Mouse (Mus musculus): ENCODE results near the gene Ltbp2. TPM values are rescaled to one million over a fixed set of nuclear protein-coding genes. Genes with fewer than 3 reads are reported as not detected.

Gene Ltbp2
- polyA plus RNA-seq, 1 experiment: 0.23 TPM

DNA sequence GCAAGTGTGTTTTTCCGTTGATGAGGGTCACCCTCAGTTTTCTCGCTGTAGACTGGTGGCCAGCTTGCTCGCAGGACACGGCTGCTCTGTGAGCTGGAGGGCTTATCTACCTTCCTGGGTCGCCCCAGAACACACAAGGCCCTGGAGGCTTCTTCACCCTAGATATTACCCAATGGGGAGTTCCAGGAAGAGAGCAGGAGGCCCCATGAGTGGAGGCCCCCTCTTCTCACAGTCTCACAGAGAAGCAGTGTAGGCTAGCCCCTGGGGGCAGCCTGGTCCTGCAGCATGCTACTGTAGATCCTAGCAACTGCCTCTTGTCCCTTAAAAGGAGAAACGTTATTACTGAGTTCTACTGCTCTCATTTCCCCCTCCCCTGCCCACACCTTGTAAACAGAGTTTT, 28.4 kb downstream of the Ltbp2 start:
- TF ChIP-seq GATA1 (IDR thresholded peaks at IDR 0.05; ENCODE audit: low read length) (no peak), TAL1 (IDR thresholded peaks at IDR 0.05; ENCODE audit: low read length) (no peak)
- Histone ChIP-seq H3K27me3 (ENCODE audit: control insufficient read depth) (peaks cover 61% of the 10 kb centered on the region), H3K36me3 (ENCODE audit: control insufficient read depth) (no peaks in the 10 kb centered on the region), H3K4me1 (ENCODE audit: control insufficient read depth) (peaks cover 57% of the 10 kb centered on the region), H3K9me3 (ENCODE audit: control insufficient read depth, low read length) (no peaks in the 10 kb centered on the region), H3K4me3 (replicated peaks) (no peak overlapping the region)

DNA sequence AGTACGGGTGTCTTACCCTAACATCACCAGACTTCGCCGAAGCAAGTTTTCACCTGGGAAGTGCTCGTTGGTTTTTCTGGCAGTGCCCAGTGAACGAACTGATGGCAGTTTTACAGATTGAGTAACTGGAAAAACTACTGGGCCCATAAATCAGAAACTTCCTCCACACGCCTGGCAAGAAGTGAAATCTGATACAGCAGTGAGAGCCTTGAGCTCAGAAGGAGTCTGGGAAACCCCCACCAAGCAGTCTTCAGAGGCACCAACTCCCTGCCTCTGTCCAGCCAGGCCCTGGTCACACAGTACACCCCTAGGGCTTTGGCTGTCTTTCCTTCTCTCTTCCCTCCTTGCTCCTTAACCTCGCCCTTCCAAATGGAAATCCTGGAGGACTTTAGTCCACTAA, 28.9 kb downstream of the Ltbp2 start:
- no peaks in the 10 kb centered on the region for H3K36me3 ChIP-seq (ENCODE audit: control insufficient read depth)
- TF ChIP-seq TAL1 (IDR thresholded peaks at IDR 0.05; ENCODE audit: low read length) (no peak), GATA1 (IDR thresholded peaks at IDR 0.05; ENCODE audit: low read length) (no peak)
- peaks cover 53% of the 10 kb centered on the region for H3K4me1 ChIP-seq (ENCODE audit: control insufficient read depth)
- H3K4me3 ChIP-seq (replicated peaks): no peak overlapping the region
- H3K9me3 ChIP-seq (ENCODE audit: control insufficient read depth, low read length): no peaks in the 10 kb centered on the region
- peaks cover 61% of the 10 kb centered on the region for H3K27me3 ChIP-seq (ENCODE audit: control insufficient read depth)

DNA sequence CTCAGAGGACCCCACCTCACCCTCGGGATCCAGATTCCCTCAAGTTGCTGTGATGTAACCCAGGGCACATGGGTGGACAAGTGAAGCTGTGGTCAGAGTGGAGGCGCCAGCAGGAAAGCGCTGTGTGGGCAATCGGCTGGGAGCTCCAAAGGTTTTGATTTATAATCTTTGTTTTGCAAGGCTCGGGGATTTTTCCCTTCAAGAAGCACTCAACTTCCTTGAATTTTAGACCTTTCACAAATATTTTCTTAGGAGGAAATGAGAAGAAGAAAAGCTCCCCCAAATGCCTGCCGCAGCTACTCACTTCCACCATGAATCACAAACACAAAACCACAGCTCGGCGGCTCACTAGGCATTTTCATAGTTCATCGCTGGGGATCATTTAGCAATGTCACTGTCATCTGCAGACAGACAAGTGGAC, 29.7 kb downstream of the Ltbp2 start:
- H3K36me3 ChIP-seq (ENCODE audit: control insufficient read depth): no peaks in the 10 kb centered on the region
- TF ChIP-seq TAL1 (IDR thresholded peaks at IDR 0.05; ENCODE audit: low read length) (no peak), GATA1 (IDR thresholded peaks at IDR 0.05; ENCODE audit: low read length) (no peak)
- H3K9me3 ChIP-seq (ENCODE audit: control insufficient read depth, low read length): no peaks in the 10 kb centered on the region
- no peak overlapping the region for H3K4me3 ChIP-seq (replicated peaks)
- H3K4me1 ChIP-seq (ENCODE audit: control insufficient read depth): peaks cover 44% of the 10 kb centered on the region
- peaks cover 61% of the 10 kb centered on the region for H3K27me3 ChIP-seq (ENCODE audit: control insufficient read depth)

DNA sequence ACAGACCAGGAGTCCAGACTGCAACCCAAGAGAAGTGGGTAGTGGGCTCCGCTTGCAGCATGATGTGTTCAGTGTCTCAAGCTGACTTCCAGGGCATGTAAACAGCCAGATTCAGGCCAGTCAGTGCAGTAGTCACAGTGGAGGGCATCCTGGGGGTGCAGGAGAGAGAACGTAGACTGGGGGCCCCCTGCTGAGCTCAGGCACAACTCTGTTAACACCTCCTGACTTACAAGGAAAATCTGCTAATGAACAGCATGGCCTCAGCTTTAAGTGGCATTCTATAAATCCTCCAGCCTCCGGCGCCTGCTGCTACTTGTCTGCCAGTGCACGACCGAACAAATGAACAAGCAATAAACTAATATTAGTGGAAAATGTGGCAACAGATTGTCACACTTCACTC, 33.6 kb downstream of the Ltbp2 start:
- H3K27me3 ChIP-seq (ENCODE audit: control insufficient read depth): peaks cover 42% of the 10 kb centered on the region
- H3K9me3 ChIP-seq (ENCODE audit: control insufficient read depth, low read length): no peaks in the 10 kb centered on the region
- H3K4me3 ChIP-seq (replicated peaks): no peak overlapping the region
- TF ChIP-seq GATA1 (IDR thresholded peaks at IDR 0.05; ENCODE audit: low read length) (no peak), TAL1 (IDR thresholded peaks at IDR 0.05; ENCODE audit: low read length) (no peak)
- H3K36me3 ChIP-seq (ENCODE audit: control insufficient read depth): no peaks in the 10 kb centered on the region
- peaks cover 23% of the 10 kb centered on the region for H3K4me1 ChIP-seq (ENCODE audit: control insufficient read depth)

DNA sequence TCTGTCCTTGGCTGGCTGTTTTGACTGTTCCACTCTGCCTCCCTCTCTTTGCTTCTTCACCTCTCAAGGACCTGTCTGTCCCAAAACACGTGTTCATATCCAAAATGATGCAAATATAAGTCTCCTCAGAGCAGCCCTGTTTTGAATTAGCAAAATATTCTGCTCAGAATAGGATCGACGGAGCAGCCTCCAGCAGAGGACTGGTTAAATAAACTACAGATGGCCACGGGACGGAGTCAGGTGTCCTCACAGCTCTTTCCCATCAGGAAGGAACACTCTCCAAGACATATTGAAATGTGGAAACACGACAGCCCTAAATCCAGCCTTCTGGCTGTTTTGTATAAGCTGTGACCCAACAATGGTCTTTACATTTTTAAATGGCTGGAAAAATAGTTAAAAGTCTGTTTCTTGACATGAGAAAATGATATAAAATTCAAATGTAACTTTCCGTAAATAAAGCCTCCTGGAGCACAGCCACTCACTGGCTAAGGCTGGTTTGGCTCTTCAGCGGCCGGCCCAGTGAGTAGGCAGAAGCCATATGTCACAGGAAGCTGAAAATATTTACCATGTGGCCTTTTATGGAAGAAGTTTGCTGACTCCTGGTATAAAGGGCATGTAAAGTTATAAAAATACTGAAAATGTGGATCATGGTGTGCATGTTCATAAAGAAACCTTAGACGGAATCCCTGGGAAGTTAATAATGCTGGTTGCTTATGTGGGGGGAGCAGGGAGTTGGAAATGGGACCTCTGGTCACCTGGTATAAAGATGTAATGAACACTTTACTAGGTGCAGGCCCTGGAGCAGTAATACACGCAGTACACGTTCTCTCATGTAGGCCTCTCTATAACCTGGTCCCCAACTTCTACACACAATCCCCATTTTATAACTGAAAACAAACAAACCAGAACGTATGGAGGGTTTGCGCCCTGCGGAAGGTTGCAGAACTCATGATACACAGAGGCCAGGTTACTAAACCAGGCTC, 34.9 kb downstream of the Ltbp2 start:
- H3K9me3 ChIP-seq (ENCODE audit: control insufficient read depth, low read length): no peaks in the 10 kb centered on the region
- H3K36me3 ChIP-seq (ENCODE audit: control insufficient read depth): no peaks in the 10 kb centered on the region
- peaks cover 29% of the 10 kb centered on the region for H3K27me3 ChIP-seq (ENCODE audit: control insufficient read depth)
- peaks cover 14% of the 10 kb centered on the region for H3K4me1 ChIP-seq (ENCODE audit: control insufficient read depth)
- H3K4me3 ChIP-seq (replicated peaks): no peak overlapping the region
- TF ChIP-seq TAL1 (IDR thresholded peaks at IDR 0.05; ENCODE audit: low read length): no peak
- TF ChIP-seq GATA1 (IDR thresholded peaks at IDR 0.05; ENCODE audit: low read length): no peak

DNA sequence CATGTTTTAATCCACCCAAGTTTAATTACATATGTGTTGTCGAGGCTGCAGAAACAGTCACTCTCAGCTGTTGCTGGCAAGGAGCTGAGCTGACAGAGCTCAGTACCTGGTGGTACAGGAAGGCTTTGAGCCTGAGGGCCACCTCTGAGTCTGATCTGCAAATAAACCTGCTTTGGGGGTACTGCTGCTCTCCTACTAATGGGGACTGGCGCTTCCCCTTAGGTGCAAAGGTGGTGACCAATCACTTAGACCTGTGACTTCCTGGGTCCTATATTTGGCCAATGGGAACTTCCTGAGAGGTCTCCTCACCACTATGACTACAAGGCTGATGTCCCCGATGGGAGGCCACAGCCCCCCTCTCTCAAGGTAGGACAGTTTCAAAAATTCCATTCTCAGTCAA, 35.6 kb downstream of the Ltbp2 start:
- Histone ChIP-seq H3K27me3 (ENCODE audit: control insufficient read depth) (peaks cover 22% of the 10 kb centered on the region), H3K4me1 (ENCODE audit: control insufficient read depth) (peaks cover 14% of the 10 kb centered on the region), H3K9me3 (ENCODE audit: control insufficient read depth, low read length) (no peaks in the 10 kb centered on the region), H3K36me3 (ENCODE audit: control insufficient read depth) (no peaks in the 10 kb centered on the region), H3K4me3 (replicated peaks) (no peak overlapping the region)
- no peak for TF ChIP-seq GATA1 (IDR thresholded peaks at IDR 0.05; ENCODE audit: low read length)
- TF ChIP-seq TAL1 (IDR thresholded peaks at IDR 0.05; ENCODE audit: low read length): no peak

- no peak for TF ChIP-seq GATA1 (IDR thresholded peaks at IDR 0.05; ENCODE audit: low read length)
- no peak for TF ChIP-seq TAL1 (IDR thresholded peaks at IDR 0.05; ENCODE audit: low read length)
Measured at GRCm38 (mm10) chr12:84839965-84840364, 36.4 kb downstream of the Ltbp2 start.

GRCm38 (mm10) chr12:84835626-84836025, 40.7 kb downstream of the Ltbp2 start:
- no peak for TF ChIP-seq TAL1 (IDR thresholded peaks at IDR 0.05; ENCODE audit: low read length)
- TF ChIP-seq GATA1 (IDR thresholded peaks at IDR 0.05; ENCODE audit: low read length): no peak
- H3K27me3 ChIP-seq (ENCODE audit: control insufficient read depth): peaks cover 24% of the 10 kb centered on the region

More at GRCm38 (mm10) chr12:84839965-84840364, 36.4 kb downstream of the Ltbp2 start:
- Histone ChIP-seq H3K4me1 (ENCODE audit: control insufficient read depth) (peaks cover 14% of the 10 kb centered on the region), H3K9me3 (ENCODE audit: control insufficient read depth, low read length) (no peaks in the 10 kb centered on the region), H3K36me3 (ENCODE audit: control insufficient read depth) (no peaks in the 10 kb centered on the region), H3K4me3 (replicated peaks) (no peak overlapping the region), H3K27me3 (ENCODE audit: control insufficient read depth) (peaks cover 20% of the 10 kb centered on the region)

GRCm38 (mm10) chr12:84834773-84835172, 41.6 kb downstream of the Ltbp2 start:
- peaks cover 8% of the 10 kb centered on the region for H3K4me1 ChIP-seq (ENCODE audit: control insufficient read depth)
- H3K36me3 ChIP-seq (ENCODE audit: control insufficient read depth): no peaks in the 10 kb centered on the region
- H3K27me3 ChIP-seq (ENCODE audit: control insufficient read depth): peaks cover 31% of the 10 kb centered on the region
- TF ChIP-seq TAL1 (IDR thresholded peaks at IDR 0.05; ENCODE audit: low read length) (no peak), GATA1 (IDR thresholded peaks at IDR 0.05; ENCODE audit: low read length) (no peak)
- H3K9me3 ChIP-seq (ENCODE audit: control insufficient read depth, low read length): no peaks in the 10 kb centered on the region
- no peak overlapping the region for H3K4me3 ChIP-seq (replicated peaks)

More at GRCm38 (mm10) chr12:84835626-84836025, 40.7 kb downstream of the Ltbp2 start:
- Histone ChIP-seq H3K4me1 (ENCODE audit: control insufficient read depth) (peaks cover 16% of the 10 kb centered on the region), H3K4me3 (replicated peaks) (no peak overlapping the region), H3K9me3 (ENCODE audit: control insufficient read depth, low read length) (no peaks in the 10 kb centered on the region), H3K36me3 (ENCODE audit: control insufficient read depth) (no peaks in the 10 kb centered on the region)
